Mouse (Mus musculus) small intestine, adult 2 months (tissue): ENCODE measurements around the gene Gm20388.

Experiments used
- CTCF ChIP-seq: fragments of 200-500 bp; IDR thresholded peaks from 2 replicates; pipeline ENCODE4 v1.5.1; 2012; ENCODE audit warnings: low read depth, mild to moderate bottlenecking, control low read depth, inconsistent platforms, low read length, moderate library complexity, mixed read lengths; ENCODE audit not compliant: insufficient replicate concordance, insufficient read length; ENCODE audit errors: extremely low read depth
- POLR2A ChIP-seq: fragments of 200-500 bp; IDR thresholded peaks from 2 replicates; pipeline ENCODE4 v1.6.1; 2012; ENCODE audit warnings: low read depth, mild to moderate bottlenecking, control low read depth, inconsistent platforms, low read length, moderate library complexity

- TF ChIP-seq POLR2A (no peak), CTCF (no peak)
These were observed 354.8 kb downstream of the Gm20388 start for GRCm38 (mm10) chr8:120265471-120265870.
